Mouse (Mus musculus): ENCODE results near the gene Dohh. TPM values are rescaled to one million over a fixed set of nuclear protein-coding genes. Genes with fewer than 3 reads are reported as not detected.

Gene Dohh
- total RNA-seq, 2 experiments from 2014 or later: 41.1 to 44.1 TPM

- DNase-seq (ENCODE audit: low spot score): no peak
These were observed 19.9 kb downstream of the Dohh start for GRCm38 (mm10) chr10:81404082-81404481.

- no peak for DNase-seq (ENCODE audit: low spot score)
These were observed 20.5 kb downstream of the Dohh start for GRCm38 (mm10) chr10:81404720-81405119.

DNA sequence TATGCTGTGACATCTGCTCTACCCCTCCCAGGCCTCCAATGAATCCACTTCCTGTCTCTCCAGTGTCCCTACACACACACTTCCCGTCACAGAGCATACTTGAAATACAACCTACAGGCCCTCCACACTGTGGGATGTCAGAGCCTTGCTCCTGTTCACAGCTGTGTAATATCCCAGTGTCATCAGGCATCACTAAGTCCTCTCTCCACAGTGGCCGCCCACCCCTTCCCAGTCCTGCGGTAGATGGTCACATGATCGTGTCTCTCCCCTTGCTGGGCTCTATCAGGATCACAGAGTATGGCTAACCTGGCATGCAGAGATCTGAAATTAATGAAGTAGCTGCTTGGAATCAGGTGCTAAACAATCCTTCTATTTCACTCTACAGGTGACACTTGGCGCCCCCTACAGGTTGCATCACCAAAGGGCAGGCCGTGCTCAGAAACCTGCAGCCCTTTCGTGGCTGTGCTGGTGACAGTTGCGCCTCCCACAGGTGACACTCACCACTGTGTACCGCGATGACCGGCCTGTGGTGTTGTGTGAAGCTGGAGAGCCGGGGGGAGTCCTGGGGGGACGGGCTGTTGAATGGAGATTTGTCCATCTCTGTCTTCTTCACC lies 21.5 kb downstream of the Dohh start:
- no peak for DNase-seq (ENCODE audit: low spot score)

GRCm38 (mm10) chr10:81406504-81407440 lies 22.5 kb downstream of the Dohh start:
- DNase-seq (ENCODE audit: low spot score): peak; percentile 9

GRCm38 (mm10) chr10:81407539-81408423 lies 23.6 kb downstream of the Dohh start:
- DNase-seq (ENCODE audit: low spot score): peak; percentile 85

DNA sequence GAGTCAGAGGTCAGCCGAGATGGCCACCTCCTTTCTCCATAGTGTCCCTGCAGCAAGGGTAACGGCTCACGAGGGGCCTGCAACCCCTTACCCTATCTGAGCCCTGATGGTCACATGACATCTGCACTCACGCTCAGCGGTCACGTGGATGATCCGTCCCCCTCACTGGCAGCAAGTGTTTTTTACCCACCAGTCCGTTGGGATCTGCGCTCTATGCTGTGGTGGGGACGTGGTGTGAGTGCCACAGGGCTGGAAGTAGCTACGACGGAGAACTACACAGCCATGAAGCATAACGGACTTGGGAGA lies 24.1 kb downstream of the Dohh start:
- DNase-seq (ENCODE audit: low spot score): no peak

- peak; percentile 88 for DNase-seq (ENCODE audit: low spot score)
These were observed 24.7 kb downstream of the Dohh start for GRCm38 (mm10) chr10:81408871-81409291.

- DNase-seq (ENCODE audit: low spot score): peak; percentile 14
These were observed 25.1 kb downstream of the Dohh start for GRCm38 (mm10) chr10:81409330-81409729.

GRCm38 (mm10) chr10:81410350-81410749 lies 26.1 kb downstream of the Dohh start:
- DNase-seq (ENCODE audit: low spot score): peak; percentile 15

GRCm38 (mm10) chr10:81410981-81411380 lies 26.8 kb downstream of the Dohh start:
- no peak for DNase-seq (ENCODE audit: low spot score)

DNA sequence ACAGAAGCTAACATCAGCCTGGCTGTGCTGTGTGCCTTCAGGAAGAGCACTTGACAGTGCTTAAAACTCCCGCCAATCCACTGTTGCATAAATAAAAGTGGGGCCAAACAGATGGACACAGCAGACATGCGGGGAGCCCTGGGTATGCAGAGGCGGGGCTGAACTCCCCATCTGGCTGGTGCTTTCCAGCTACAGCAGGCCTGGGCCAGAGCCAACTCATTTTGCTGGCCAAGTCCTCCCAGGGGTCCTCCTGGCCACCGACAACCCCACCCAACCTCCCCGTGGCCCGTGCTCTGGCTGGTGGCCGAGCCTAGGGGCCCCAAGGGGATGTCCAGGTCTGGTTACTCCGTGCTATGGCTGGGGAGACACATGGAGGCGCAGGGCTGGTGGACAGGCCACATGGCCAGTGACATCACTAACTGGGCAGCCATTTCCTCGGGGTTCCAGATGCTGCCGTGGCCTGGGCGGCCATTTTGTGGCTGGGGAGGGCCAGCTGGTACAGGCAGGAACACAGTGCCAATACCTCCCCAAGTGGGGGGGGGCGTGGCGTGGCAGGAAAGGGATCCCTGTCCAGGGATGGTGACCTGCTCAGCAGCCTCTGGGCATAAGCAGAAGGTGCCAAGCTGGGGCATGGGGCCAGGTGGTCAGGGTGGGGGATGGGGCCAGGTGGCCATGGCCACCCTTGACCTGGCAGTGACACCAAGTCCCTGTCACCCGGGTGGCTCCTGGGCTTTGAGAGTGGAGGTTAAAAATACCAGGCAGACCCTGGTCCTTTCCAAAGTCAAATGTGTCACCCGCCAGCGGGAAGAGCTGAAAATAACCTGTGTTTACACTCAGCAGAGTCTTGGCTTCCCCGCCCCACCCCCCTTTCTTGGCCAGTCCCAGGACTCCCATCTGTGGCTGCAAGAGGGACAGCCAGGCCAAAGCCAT lies 27.5 kb downstream of the Dohh start:
- peak; percentile 94 for DNase-seq (ENCODE audit: low spot score)

- no peak for DNase-seq (ENCODE audit: low spot score)
These were observed 28.5 kb downstream of the Dohh start for GRCm38 (mm10) chr10:81412586-81413309.

- DNase-seq (ENCODE audit: low spot score): peak; percentile 92
These were observed 29.4 kb downstream of the Dohh start for GRCm38 (mm10) chr10:81413310-81414261.

DNA sequence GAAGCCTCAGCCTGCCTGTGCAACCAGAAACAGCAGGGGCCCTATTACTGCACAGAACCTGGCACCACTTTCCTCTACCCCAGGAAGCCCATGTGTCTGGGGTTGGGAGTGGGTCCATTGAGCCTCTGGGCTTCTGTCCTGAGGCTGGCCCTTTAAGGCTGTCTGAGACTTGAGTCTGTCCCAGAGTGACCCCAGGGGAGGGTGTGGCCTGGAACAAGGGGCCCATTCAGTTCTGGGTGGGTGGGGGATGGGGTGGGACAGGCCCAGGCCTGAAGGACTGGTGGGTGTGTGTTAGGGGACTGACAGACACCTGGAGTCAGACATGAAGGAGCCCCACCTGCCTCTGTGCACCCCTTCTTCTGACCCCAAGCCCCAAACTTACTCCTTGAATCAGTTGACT lies 30.5 kb downstream of the Dohh start:
- peak; percentile 66 for DNase-seq (ENCODE audit: low spot score)

- DNase-seq (ENCODE audit: low spot score): no peak
These were observed 30.9 kb downstream of the Dohh start for GRCm38 (mm10) chr10:81415146-81415545.

DNA sequence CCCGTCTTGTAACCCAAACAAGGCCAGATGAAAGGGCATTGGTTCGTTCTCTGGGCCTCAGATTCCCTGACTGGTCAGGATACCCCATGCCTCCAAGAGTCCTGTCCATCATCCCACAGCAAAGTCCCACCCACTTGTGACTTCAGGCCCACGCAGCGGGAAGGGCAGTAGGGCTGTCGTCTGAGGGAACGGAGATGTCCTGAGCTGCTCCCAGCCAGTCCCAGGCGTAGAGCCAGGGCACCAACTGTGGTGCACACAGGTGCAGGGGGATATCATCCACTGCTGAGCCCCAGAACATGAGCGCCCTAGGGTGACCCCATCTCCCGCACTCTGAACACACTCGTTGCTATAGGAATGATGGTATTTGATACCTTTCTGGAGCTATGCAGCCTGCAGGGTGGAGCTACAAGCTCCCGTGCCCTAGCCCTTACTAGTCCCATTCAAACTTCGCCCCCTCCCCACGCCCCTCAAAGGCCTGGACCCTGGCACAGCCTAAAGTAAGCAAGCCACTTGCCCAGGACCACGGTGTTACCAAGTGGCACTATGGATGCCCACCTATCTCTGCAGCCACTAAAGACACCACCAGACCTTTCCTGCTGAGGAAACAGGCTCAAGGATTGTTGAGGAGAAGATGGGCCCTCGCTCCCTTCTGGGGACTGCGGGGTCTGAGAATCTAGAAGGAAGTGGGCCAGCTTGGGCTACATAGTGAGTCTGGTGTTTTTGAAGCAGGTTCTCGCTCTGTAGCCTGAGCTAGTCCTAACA lies 31.5 kb downstream of the Dohh start:
- peak; percentile 85 for DNase-seq (ENCODE audit: low spot score)

DNA sequence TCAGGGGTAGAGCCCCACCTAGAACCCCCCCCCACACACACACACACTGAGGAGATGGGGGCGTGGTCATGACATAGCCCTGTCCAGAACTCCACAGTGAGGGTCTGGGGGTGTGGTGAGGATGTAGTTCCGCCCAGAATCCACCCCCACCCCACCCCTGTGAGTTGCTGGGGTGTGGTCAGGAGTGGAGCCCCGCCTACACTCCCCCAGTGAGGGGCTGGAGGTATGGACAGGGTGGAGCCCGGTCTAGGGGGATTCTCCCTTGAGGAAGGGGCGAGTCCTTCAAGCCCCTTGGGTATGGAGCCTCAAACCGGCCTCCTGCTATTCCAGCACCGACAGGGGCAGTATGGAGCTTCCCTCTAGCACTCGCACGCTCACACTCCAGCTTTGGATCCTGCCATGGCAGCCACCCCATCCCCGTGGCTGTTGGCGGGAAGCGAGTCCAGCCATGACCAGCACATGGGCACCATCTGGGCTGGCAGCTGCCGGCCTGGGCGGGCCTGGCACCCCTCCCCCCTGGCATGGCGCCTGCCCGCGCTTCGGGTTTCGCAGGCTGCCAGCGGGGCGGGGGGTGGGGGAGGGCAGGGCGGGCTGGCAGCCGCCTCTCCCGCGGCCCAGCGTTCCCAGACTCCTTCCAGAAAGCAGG lies 32.5 kb downstream of the Dohh start:
- DNase-seq (ENCODE audit: low spot score): peak; percentile 93

Measured in gastrocnemius, adult 18-20 months (tissue).